Mouse (Mus musculus) activated CD4-positive, CD25-positive, alpha-beta regulatory T cell, adult 4 months (primary cell): ENCODE results near the gene Zbtb21. TPM values are rescaled to one million over a fixed set of nuclear protein-coding genes. Genes with fewer than 3 reads are reported as not detected.

Experiments used
- ATAC-seq: one replicate; pipeline ENCODE4 v1.8.0; 2017
- polyA plus RNA-seq, 2 experiments: library from polyadenylated mRNA; unstranded; fragments of 100-300 nt; shearing (Covaris generic); gene quantifications; one replicate each; pipeline ENCODE4 v1.2.1; 2017

The Zbtb21 gene
- polyA plus RNA-seq, 2 experiments from 2014 or later, result 7.4 to 7.7 TPM

GRCm38 (mm10) chr16:97941844-97942243 is 20.6 kb downstream of the Zbtb21 start:
- ATAC-seq, result no peak

- no peak for ATAC-seq
Measured at GRCm38 (mm10) chr16:97940471-97940973, 21.9 kb downstream of the Zbtb21 start.

- no peak for ATAC-seq
Measured at GRCm38 (mm10) chr16:97935815-97936214, 26.6 kb downstream of the Zbtb21 start.

- no peak for ATAC-seq
Measured at GRCm38 (mm10) chr16:97930231-97930630, 32.2 kb downstream of the Zbtb21 start.

- ATAC-seq, result no peak
Measured at GRCm38 (mm10) chr16:97929520-97929919, 32.9 kb downstream of the Zbtb21 start.

GRCm38 (mm10) chr16:97927331-97927938 is 35.0 kb downstream of the Zbtb21 start:
- no peak for ATAC-seq

- ATAC-seq, result no peak
Measured at GRCm38 (mm10) chr16:97926381-97926780, 36.0 kb downstream of the Zbtb21 start.

GRCm38 (mm10) chr16:97925760-97926159 is 36.7 kb downstream of the Zbtb21 start:
- ATAC-seq, result no peak

GRCm38 (mm10) chr16:97923700-97924099 is 38.7 kb downstream of the Zbtb21 start:
- ATAC-seq, result no peak

- peak; percentile 6 for ATAC-seq
Measured at GRCm38 (mm10) chr16:97922779-97923126, 39.7 kb downstream of the Zbtb21 start.

GRCm38 (mm10) chr16:97921961-97922778 is 40.3 kb downstream of the Zbtb21 start:
- ATAC-seq, result peak; percentile 88

- no peak for ATAC-seq
Measured at GRCm38 (mm10) chr16:97920621-97921020, 41.8 kb downstream of the Zbtb21 start.

- no peak for ATAC-seq
Measured at GRCm38 (mm10) chr16:97919793-97920192, 42.6 kb downstream of the Zbtb21 start.

- ATAC-seq, result no peak
Measured at GRCm38 (mm10) chr16:97912873-97913272, 49.5 kb downstream of the Zbtb21 start.

- ATAC-seq, result no peak
Measured at GRCm38 (mm10) chr16:97909356-97909755, 53.1 kb downstream of the Zbtb21 start.

GRCm38 (mm10) chr16:97907496-97907895 is 54.9 kb downstream of the Zbtb21 start:
- ATAC-seq, result no peak

GRCm38 (mm10) chr16:97906337-97906736 is 56.1 kb downstream of the Zbtb21 start:
- no peak for ATAC-seq

- no peak for ATAC-seq
Measured at GRCm38 (mm10) chr16:97905449-97905991, 56.9 kb downstream of the Zbtb21 start.

- ATAC-seq, result no peak
Measured at GRCm38 (mm10) chr16:97904035-97904434, 58.4 kb downstream of the Zbtb21 start.

GRCm38 (mm10) chr16:97897346-97898024 is 64.9 kb downstream of the Zbtb21 start:
- no peak for ATAC-seq
